Mouse (Mus musculus) WW6 (cell line): ENCODE data around the gene Nsun4.

Experiments used
- DNase-seq: peaks from one replicate; pipeline ENCODE4 v3.0.0-alpha.2; 2013; ENCODE audit warnings: low read depth, low spot score

Gene Nsun4

GRCm38 (mm10) chr4:116053399-116053961, at the start of gene Nsun4:
Nsun4 (minus strand) TSS chr4:116053876.
- peak; percentile 86 for DNase-seq

DNA sequence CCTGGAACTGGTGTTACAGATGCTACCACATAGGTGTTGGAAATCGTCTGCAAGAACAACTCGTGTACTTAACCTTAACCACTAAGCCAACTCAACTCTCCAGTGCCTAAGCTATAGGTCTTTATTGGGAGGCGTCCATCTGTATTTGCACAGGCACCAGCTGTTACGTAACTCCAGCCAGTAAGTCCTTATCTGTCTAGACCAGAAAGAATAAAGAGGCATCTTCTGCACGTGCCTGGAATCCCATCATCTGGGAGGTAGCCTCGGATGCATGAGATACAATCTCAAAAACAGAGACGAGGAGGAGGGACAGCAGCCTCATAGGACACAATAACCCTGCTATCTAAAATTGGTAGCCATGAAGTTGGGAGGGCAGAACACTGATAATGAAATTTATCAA, 47.3 kb upstream of the Nsun4 start:
- no peak for DNase-seq

DNA sequence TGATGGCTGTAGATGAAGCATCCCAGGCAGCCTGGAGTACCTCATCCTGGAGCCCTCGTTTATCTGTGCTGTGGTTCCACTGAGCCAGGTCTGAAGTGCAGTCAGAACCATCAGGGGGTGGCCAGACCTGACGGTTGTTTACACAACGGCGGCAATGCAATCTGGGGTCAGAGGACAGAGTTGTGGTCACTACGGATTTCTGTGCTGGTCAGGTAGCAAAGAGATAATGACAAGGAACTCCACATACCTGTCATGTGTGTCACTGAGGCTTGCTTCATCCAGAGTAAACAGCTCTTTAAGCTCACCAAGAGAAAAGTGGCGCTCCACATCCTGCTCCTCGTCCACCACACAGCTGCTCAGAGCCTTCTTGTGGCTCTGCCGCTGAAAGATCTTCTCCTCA, 43.5 kb upstream of the Nsun4 start:
- DNase-seq: no peak

DNA sequence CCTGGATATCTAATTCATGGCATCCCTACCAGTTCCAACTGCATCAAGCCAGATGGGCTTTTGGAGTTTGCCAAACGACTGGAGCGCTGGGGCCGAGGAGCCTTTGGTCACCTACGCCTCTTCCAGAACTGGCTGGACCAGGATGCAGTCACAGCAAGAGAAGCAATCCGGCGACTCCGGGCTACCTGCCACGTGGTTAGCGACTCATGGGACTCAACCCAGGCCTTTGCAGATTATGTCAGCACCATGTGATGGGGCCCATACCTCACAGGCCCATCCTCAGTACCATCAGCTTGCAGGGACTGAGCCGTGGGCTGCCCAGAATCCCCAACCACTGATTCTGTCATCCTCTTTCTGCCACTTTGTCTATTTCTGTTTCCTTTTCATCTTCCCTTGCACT, 42.6 kb upstream of the Nsun4 start:
- DNase-seq: no peak

DNA sequence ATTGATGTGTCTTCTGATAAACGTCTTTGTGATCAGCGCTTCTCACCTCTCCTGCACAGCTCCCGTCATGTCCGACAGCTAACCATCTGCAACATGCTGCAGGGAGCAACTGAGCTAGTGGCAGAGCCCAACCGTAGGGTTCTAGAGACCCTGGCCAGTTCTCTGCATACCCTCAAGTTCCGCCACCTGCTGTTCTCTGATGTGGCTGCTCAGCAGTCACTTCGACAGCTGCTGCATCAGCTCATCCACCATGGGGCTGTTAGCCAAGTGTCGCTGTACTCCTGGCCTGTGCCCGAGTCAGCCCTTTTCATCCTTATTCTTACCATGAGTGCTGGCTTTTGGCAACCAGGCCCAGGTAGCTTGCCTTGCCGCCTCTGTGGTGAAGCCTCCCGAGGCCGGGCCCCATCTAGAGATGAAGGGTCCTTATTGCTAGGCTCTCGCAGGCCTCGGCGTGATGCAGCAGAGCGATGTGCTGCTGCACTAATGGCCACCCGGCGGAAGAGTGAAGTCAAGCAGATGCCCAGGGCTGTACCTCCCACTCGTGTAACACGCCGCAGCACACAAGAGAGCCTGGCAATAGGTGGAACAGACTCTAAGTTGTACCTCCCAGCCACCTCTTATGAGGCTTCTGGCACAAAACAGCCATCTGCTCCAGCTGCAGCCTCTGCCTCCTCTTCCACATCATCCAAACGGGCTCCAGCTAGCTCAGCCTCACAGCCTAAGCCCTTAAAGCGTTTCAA, 35.0 kb upstream of the Nsun4 start:
- DNase-seq: no peak

GRCm38 (mm10) chr4:116077240-116078095, 23.8 kb upstream of the Nsun4 start:
- no peak for DNase-seq

- DNase-seq: no peak
Observed at GRCm38 (mm10) chr4:116076369-116077231, 22.9 kb upstream of the Nsun4 start.

GRCm38 (mm10) chr4:116075631-116076368, 22.1 kb upstream of the Nsun4 start:
- DNase-seq: no peak

GRCm38 (mm10) chr4:116074861-116075620, 21.4 kb upstream of the Nsun4 start, which contains the start of the genes Uqcrh and Lrrc41:
Uqcrh (minus strand) TSS chr4:116075071.
Lrrc41 (plus strand) TSS chr4:116075269.
- peak; percentile 90 for DNase-seq

DNA sequence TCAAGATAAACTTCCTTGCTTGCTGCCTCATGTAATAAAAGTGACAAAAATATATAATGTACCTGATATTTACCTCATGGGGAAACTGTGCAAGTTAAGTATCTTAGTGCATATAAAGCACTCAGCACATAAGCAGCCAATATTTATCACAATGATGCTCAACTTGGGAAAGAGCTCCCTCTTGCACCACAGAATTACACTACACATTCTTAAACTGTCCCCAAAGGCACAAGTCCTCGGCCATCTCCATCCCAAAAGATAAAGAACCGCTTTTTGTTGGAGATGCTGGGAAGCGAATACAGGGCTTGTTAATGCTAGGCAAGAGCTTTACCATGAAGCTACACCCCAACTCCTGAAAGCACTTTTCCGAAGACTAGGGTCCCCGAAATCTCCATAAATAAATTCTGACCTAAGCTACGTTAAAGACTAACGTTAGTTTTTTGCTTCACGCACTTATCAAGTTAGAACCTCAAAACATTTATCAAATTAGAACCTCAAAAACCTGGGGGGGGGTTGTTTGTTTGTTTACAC, 20.5 kb upstream of the Nsun4 start:
- no peak for DNase-seq

- DNase-seq: no peak
Observed at GRCm38 (mm10) chr4:116073146-116073545, 19.5 kb upstream of the Nsun4 start.

DNA sequence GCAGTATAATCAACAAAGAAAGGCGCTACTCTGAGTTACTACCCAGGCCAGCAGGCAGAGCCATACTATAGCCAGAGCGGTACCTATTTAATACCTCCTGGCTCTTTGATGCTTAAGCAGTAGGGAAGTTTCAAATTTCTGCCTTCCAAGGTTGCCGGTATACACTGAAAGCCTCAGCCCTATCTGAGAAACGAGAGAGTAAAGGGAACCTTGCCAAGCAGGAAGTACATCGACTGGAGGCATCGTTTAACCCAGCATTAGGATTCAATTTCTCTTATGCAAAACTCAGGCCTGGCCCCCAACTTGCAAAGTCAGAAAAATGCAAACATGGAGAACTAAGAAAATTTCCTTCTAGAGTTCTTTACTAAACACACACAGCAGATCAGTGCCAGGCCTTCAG, 16.4 kb upstream of the Nsun4 start:
- no peak for DNase-seq

DNA sequence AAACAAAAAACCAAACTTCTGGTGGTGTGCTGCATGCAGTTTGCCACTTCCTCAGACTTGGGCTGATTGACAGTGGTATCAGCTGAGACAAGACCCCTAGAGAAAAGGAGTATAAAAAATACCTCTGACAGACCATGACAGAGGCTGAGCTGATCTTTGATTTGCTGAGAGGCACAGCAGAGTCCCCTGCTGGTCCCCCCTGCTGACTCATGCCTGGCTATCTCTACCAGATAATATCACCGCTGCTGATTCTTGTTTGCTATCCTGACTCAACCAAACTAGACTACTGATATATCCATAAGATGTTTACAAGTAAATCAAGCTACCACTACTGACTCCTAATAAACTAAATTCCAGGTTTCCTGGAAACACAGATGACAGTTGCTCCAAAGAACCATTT, 10.2 kb upstream of the Nsun4 start:
- DNase-seq: no peak

DNA sequence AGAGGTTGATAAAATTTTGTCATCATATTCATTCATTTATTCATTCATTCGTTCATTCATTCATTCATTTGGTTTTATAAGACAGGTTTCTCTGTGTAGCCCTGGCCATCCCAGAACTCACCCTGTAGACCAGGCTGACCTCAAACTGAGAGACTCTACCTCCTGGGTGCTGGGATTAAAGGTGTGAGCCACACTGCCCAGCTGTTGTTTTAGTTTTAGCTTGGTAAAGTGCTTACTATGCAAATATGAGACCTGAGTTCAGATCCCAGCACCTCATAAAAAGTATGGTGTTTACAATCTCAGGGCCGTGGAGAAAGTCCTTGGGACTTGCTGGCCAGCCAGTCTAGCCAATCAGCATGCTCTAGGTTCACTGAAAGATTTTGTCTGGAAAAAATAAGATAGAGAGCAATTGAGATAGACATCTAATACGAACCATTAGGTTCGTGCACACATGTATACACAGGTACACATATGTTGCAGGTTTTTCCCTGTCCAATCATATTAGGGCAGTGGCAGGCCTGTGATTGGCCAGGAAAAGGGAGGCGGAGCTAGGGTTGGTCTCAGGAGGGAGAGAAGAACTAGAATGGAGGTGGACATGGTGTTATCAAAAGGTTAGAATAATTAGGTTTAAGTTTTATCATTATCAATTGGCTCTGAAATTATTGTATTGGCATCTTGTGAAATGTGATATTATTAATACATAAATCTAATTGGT, 5.5 kb upstream of the Nsun4 start:
- no peak for DNase-seq

- no peak for DNase-seq
Observed at GRCm38 (mm10) chr4:116057559-116057958, 3.9 kb upstream of the Nsun4 start.

- no peak for DNase-seq
Observed at GRCm38 (mm10) chr4:116052526-116053293, 966 bp downstream of the Nsun4 start.

DNA sequence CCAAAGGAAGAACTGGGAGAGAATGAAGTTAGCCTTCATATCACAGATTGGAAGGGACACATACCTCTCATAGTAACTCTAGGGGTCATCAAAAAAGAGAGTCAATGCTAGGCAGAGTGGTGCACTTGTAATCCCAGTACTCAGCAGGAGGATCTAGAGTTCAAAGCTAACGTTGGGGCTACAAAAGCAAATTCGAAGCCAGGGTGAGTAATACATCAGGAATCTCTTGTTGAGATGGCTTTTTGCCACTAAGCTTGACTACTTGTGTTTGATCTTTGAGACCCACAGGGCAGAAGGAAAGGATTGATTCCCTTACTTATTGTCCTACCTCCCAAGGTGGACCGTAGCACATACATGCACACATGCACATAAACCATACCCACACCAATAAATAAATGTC, 4.5 kb downstream of the Nsun4 start:
- no peak for DNase-seq
